Mouse (Mus musculus) E14TG2a.4 (cell line): ENCODE data around the gene Hist1h2ak.
A peak's percentile ranks its signal among the peaks of the same experiment; 100 is the strongest.
"Not testable (repeated sequence)": the region's sequence is repeated elsewhere in the genome, so short reads cannot be mapped to it uniquely, and the experiment has no call there.

Experiments
- H3K27me3 ChIP-seq: 2 replicates; pipeline ENCODE4 v1.6.1; 2014; ENCODE audit warnings: low read length, control low read depth; ENCODE audit not compliant: insufficient read depth
- H3K36me3 ChIP-seq: 2 replicates; pipeline ENCODE4 v1.6.1; 2014; ENCODE audit warnings: low read length, control low read depth; ENCODE audit not compliant: insufficient read depth
- H3K4me1 ChIP-seq: replicated peaks from 2 replicates; pipeline ENCODE4 v1.6.1; 2014; ENCODE audit warnings: low read depth, low read length, control low read depth
- H3K4me3 ChIP-seq: replicated peaks from 2 replicates; pipeline ENCODE4 v1.5.1; 2014; ENCODE audit warnings: mild to moderate bottlenecking, low read length
- H3K9me3 ChIP-seq: 2 replicates; pipeline ENCODE4 v1.6.1; 2014; ENCODE audit warnings: low read length, control low read depth
- CTCF ChIP-seq: conservative IDR thresholded peaks from 2 replicates; pipeline ENCODE4 v1.5.1; 2014; ENCODE audit warnings: low read length
- NANOG ChIP-seq: IDR thresholded peaks from 2 replicates; pipeline ENCODE4 v1.6.1; 2014; ENCODE audit warnings: borderline replicate concordance, low read length, mixed read lengths
- POU5F1 ChIP-seq: IDR thresholded peaks from 2 replicates; pipeline ENCODE4 v1.6.1; 2014; ENCODE audit warnings: low read length, borderline replicate concordance

Hist1h2ak gene

DNA sequence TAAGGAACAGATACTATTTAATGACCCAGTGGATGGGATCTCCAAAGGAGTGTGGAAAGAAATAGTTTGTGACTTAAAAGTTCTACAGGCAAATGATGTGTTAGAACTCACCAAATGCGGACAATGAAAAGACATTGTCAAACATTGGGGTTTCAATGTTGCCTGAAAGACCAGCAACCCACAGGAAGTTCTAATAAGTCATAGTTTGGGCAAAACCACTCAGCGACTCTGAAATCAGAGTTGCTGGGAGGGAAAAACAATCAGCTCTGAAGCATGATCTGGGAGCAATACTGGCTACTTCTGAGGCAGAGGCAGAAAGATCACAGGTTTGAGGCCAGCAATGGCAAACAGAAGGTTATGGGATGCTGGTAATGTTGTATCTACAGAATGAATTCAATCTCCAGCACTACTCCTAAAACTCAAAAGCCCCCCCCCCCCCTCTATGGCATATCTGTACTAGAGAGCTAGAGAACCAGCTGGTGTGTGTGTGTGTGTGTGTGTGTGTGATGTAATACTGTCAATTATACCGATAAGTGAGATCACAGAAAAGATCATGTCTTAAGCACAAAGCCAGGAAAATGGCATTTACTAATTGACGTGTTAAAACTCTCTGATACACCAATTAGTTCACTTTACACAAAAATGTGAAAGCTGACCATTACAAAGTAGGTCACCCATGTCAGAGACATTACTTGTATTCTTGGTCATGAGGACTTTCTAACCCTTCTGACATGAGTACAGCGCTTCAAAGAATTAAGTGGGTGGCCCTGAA is 4.1 kb downstream of the Hist1h2ak start:
- Histone ChIP-seq H3K4me3 (peak overlapping the region; percentile 77), H3K36me3 (peaks cover 6% of the 10 kb centered on the region), H3K27me3 (no peaks in the 10 kb centered on the region), H3K4me1 (peaks cover 29% of the 10 kb centered on the region), H3K9me3 (no peaks in the 10 kb centered on the region)
- TF ChIP-seq NANOG, result no peak
- no peak for TF ChIP-seq POU5F1
- TF ChIP-seq CTCF, result no peak

DNA sequence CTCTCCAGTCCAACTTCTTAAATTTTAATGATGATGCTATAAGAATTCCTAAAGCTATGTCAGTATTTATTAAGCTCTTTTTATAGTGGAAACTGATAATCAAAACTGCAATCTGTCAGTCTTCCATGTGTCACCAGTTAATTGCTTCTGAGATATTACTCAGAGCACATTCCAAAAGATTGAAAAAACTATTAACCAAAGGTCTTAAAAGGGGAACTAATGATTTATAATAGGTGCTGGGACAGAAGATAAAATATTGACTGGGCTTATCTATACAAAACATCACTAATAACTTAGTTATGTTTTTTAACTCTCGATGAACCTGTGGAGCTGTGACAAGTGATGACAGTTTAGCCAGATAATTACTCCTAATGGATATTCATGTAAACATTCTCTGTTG is 8.6 kb downstream of the Hist1h2ak start:
- H3K27me3 ChIP-seq, result no peaks in the 10 kb centered on the region
- no peaks in the 10 kb centered on the region for H3K9me3 ChIP-seq
- H3K36me3 ChIP-seq, result peaks cover 6% of the 10 kb centered on the region
- TF ChIP-seq CTCF (no peak), POU5F1 (no peak), NANOG (no peak)
- H3K4me3 ChIP-seq, result no peak overlapping the region
- peaks cover 16% of the 10 kb centered on the region for H3K4me1 ChIP-seq

DNA sequence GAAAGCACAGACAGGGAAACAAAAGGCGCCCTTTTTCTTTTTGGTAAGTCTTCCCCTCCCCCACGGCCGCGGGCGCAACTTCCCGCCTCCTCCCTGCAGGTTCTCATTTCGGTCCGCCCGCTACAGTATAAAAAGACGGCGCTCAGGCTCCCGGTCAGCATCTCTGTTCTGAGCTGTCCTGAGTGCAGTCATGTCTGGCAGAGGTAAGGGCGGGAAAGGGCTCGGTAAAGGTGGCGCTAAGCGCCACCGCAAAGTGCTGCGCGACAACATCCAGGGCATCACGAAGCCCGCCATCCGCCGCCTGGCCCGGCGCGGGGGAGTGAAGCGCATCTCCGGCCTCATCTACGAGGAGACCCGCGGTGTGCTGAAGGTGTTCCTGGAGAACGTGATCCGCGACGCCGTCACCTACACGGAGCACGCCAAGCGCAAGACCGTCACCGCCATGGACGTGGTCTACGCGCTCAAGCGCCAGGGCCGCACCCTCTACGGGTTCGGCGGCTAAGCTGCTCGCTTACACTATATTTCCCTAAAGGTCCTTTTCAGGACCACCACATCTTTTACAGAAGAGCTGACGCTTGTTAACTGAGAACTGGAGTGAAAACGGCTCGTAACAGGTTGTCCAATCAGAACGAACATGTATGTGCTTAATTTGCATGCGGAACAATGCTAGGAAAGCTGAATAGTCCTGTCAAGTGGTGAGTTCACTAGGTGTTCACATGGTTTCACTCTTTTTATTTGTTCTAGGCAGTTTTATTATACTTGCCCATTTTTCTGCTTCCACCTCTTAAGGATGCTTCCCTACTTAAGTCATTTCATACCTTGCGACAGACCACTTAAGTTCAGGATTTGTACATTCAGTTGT is 18.5 kb downstream of the Hist1h2ak start, which contains the start of gene Hist1h4j:
Hist1h4j (plus strand) TSS at position 159 of the 862 bp plus-strand sequence.
- not testable (repeated sequence) for H3K9me3 ChIP-seq, H3K27me3 ChIP-seq, H3K36me3 ChIP-seq
- peak within 1 kb of the TSS; percentile 70 for H3K4me3 ChIP-seq
- H3K4me1 ChIP-seq, result peaks cover 19% of the 10 kb centered on the region

DNA sequence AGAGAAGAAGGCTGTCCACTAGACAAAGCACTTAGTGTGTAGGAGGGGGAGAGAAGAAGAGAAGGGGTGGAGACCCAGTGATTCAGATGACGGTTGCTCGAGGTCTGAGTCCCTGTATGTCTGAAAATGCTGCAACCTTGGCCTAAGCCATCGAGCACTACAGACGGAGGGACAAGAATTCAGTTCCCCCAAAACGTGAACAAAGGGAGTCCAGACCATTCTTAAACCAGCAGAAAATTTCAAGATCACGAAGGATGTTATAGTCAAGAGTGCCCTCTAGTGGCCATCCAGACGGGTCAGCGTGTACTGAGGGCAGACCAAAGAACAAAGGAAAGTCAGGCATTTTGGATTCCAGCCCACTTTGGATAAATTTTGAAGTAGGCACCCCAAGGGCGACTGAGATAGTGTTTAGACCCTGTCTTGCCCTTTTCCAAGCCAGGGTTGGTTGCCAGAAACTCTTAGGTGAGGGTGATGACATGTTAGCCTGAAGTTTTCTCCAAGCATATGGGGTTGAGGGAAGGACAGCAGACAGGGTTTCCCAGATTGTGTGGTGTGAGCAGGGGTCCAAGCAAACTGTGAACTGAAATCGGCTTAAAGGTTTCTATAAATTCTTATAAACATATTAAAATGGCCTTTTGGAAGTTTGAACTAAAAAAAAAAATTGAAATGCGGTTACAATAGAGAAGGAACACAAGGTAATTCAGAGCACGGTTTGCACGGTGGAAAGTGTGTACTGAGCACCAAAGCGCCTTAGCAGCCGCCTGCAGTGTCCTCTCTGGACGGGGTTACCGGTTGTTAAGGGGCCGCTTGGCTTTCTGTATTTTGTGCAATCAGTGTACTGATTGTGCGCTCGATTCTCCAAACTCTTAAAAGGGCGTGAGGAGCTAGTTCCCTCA is 19.4 kb downstream of the Hist1h2ak start:
- 0 out of 2 replicates have a peak, but pooled peaks cover 5% of the 10 kb centered on the region for H3K27me3 ChIP-seq
- H3K4me3 ChIP-seq, result peak overlapping the region; percentile 70
- H3K9me3 ChIP-seq, result peaks cover 16% of the 10 kb centered on the region
- H3K36me3 ChIP-seq, result no peaks in the 10 kb centered on the region
- H3K4me1 ChIP-seq, result peaks cover 19% of the 10 kb centered on the region
- TF ChIP-seq CTCF, result peak; percentile 86
- no peak for TF ChIP-seq NANOG
- no peak for TF ChIP-seq POU5F1

DNA sequence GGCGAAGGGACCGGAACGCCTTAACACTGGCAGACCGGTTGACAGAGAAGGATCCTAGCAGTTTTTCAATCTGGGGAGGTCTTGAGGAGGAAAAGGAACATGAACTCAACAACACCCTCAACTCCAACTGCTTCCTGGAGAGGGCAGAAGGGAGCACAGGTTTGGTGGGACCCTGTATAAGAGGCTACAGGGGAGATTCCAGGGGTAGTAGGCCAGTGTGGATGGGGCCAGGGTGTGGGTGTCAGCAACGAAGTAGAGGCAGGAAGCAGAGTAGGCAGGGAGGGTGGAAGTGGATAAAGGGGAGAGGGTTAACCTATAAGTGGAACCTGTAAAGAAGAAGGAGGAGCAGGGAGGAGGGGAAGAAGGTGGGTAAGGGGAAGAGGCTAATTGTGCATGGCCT is 20.2 kb downstream of the Hist1h2ak start:
- H3K27me3 ChIP-seq, result 0 out of 2 replicates have a peak, but pooled peaks cover 5% of the 10 kb centered on the region
- TF ChIP-seq POU5F1, result no peak
- TF ChIP-seq CTCF, result peak; percentile 23; the same call in 1 of the 2 replicates
- peaks cover 19% of the 10 kb centered on the region for H3K4me1 ChIP-seq
- no peaks in the 10 kb centered on the region for H3K36me3 ChIP-seq
- no peak overlapping the region for H3K4me3 ChIP-seq
- peaks cover 22% of the 10 kb centered on the region for H3K9me3 ChIP-seq

DNA sequence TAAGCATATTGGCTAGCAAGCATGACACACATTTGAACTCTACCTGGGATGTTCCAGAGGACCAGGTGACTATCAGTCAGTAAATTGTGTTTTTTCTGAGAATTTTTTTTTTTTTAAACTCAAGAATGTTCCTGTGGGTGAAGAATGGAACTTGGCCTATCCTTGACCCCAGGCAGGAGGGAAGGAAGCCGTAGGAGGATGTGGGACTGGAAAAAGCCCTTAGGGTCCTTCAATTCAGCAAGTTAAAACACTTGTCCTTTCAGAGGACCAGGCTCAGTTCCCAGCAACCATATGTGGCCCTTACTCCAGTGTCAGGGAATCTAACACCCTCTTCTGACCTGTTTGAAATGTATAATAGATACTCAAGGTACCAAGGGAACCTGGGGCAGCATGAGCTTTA is 24.1 kb downstream of the Hist1h2ak start:
- Histone ChIP-seq H3K4me3 (no peak overlapping the region), H3K36me3 (no peaks in the 10 kb centered on the region; the same call in 1 of the 2 replicates), H3K4me1 (peaks cover 12% of the 10 kb centered on the region), H3K9me3 (peaks cover 61% of the 10 kb centered on the region), H3K27me3 (0 out of 2 replicates have a peak, but pooled peaks cover 5% of the 10 kb centered on the region)
- no peak for TF ChIP-seq NANOG
- no peak for TF ChIP-seq CTCF
- no peak for TF ChIP-seq POU5F1

- 0 out of 2 replicates have a peak, but pooled peaks cover 5% of the 10 kb centered on the region for H3K27me3 ChIP-seq
- H3K36me3 ChIP-seq, result no peaks in the 10 kb centered on the region; the same call in 1 of the 2 replicates
- peaks cover 65% of the 10 kb centered on the region for H3K9me3 ChIP-seq
- H3K4me3 ChIP-seq, result no peak overlapping the region
- H3K4me1 ChIP-seq, result peaks cover under 1% of the 10 kb centered on the region; the same call in 1 of the 2 replicates
- TF ChIP-seq NANOG, result no peak
Observed at GRCm38 (mm10) chr13:21727948-21728572, 25.6 kb downstream of the Hist1h2ak start.
